Mouse (Mus musculus): ENCODE data around the gene Qrsl1. TPM values are rescaled to one million over a fixed set of nuclear protein-coding genes. Genes with fewer than 3 reads are reported as not detected.
"Not testable (repeated sequence)": the region's sequence is repeated elsewhere in the genome, so short reads cannot be mapped to it uniquely, and the experiment has no call there.

Gene Qrsl1
- polyA plus RNA-seq (2015; fragmentation: Nextera tagmentation; extraction: Ambion mirVana): 22.1 and 23.5 TPM in 2 replicates

DNA sequence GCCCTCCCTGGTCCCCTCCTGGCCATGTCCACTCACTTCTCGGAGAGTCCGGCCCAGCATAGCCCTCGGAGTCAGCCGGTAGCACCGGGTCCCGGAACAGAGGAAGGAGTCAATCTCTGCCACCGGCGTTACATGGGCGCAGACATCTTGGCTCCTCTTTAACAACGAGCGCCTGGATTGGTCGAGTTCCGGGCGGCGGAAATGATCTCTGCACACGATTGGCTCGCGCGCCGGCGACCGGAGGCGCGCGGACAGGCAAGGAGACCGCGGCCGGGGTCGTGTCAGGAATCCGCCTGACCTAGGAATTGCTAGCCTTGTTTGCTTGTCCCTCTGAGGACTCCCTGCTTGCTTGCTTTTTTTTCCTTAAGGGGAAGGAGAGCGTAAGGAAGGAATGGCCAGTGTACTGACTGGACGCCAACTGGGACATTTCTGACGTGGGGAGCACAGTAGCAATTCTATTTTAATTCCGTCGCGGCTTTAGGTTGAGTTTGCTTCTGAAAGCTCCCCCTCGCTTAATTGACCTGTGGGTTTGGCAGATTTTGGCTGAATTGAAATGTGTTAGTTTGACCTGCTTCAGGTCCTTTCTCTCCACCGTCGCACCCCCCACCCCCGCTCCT lies at the start of gene Qrsl1, which contains the start of gene Rtn4ip1:
Gene Qrsl1, minus strand, starts transcription at position 168 of the 617 bp plus-strand sequence.
Gene Rtn4ip1, plus strand, starts transcription at position 230 of the 617 bp plus-strand sequence.
- Histone ChIP-seq H3K27me3 (replicated peaks) (no peaks in the 10 kb centered on the region), H3K4me1 (peaks cover 17% of the 10 kb centered on the region), H3K27ac (peak within 1 kb of the TSS; percentile 78), H3K9me3 (no peaks in the 10 kb centered on the region), H3K9ac (peak within 1 kb of the TSS; percentile 63), H3K4me2 (peak within 1 kb of the TSS; percentile 84), H3K36me3 (replicated peaks) (no peaks in the 10 kb centered on the region), H3K4me3 (peak within 1 kb of the TSS; percentile 84)
- WGBS: under 1% methylated on average over 40 of the region's 40 CpGs
- peak; percentile 99 for ATAC-seq (replicated peaks)

DNA sequence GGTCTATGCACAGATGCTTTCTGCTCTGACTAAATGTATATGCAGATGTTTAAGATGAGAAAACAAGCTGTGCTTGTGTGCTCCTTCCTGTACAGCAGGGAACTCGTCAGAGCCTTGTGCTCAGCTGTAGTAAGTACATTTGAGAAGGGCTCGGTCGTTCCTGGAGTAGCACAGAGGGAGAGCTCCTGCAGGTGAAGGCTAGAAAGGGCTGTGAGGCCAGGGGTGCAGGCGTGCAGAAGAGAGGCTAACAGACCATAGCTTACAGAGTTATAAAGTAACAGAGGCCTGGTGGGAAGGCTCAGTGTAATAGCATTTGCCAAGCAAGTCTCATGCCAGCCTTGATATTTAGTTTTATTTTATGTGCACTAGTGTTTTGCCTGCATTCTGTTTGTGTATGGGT lies 43.9 kb upstream of the Qrsl1 start:
- H3K9me3 ChIP-seq: no peaks in the 10 kb centered on the region
- no peak overlapping the region for H3K27ac ChIP-seq
- 74% methylated on average over 4 of the region's 4 CpGs for WGBS
- ATAC-seq (replicated peaks): no peak
- no peak overlapping the region for H3K4me3 ChIP-seq
- no peaks in the 10 kb centered on the region for H3K36me3 ChIP-seq (replicated peaks)
- H3K4me2 ChIP-seq: no peak overlapping the region
- H3K27me3 ChIP-seq (replicated peaks): no peaks in the 10 kb centered on the region
- no peak overlapping the region for H3K9ac ChIP-seq
- peaks cover 9% of the 10 kb centered on the region for H3K4me1 ChIP-seq

DNA sequence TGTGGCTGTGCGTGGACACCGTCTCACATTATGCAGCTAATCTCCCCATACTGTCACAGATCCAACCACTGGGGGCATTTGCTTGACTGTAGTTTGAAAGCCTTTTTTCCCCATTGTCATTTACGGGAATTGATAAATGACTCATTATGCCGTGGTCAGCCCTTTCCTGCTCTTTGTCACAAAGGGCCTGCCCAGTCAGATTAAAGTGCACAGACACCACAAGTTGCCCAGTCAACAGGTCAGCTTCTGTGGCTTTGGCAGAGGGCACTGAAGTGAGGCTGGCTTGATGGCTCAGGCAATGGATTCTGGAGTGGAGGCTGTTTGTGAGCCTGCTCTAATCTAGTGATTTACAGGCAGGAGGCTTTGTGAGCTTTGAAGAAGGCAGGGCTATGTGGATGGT lies 42.2 kb upstream of the Qrsl1 start:
- Histone ChIP-seq H3K4me3 (no peak overlapping the region), H3K9me3 (no peaks in the 10 kb centered on the region), H3K27me3 (replicated peaks) (no peaks in the 10 kb centered on the region), H3K4me1 (peaks cover 9% of the 10 kb centered on the region), H3K27ac (no peak overlapping the region), H3K36me3 (replicated peaks) (no peaks in the 10 kb centered on the region), H3K9ac (no peak overlapping the region), H3K4me2 (no peak overlapping the region)
- whole genome bisulfite sequencing: 19% methylated on average over 4 of the region's 4 CpGs
- no peak for ATAC-seq (replicated peaks)

DNA sequence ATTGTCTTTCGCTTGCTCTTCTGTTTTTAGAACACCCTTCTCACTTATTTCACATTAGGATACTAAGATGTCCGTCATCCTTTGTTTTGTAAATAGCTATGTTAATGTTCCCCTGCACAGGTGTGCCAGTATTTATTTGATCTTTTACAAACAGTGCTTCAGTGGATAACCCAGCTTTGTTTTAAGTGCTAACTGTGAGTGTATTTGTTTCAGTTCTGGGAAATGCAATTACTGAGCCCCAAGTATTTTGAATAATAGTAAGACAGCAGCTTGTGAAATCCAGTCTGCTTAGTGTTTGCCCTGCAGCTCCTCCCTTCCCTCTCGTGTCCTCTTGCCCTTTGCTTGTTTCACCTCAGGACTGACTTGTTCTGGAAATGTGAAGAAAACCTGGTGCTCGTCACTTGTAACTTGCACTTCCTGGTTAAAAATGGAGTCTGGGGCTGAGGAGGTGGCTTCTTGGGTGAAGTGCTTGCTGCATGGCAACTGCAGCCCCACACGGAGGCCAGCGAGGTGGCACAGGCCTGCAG lies 37.7 kb upstream of the Qrsl1 start:
- WGBS: 85% methylated on average over 6 of the region's 6 CpGs

DNA sequence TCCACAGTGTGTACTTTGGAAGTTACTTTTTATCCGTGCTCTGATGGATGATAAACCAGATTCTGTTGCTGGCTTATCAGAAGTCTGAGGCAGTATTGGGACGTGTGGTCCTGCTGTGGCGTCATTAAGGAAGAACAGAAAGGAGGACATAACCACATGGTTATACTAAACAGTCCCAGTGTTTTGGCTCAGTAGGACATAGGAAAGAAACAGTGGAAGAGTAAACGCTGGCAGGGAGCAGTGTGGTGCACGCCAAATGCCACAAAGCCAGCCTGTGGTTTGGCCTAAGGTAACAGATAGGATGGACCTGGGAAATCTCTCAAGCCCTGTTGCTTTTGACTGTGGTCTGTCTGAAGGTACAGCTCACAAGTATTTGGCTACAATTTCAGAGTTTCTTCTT lies 27.1 kb upstream of the Qrsl1 start:
- Histone ChIP-seq H3K9ac (no peak overlapping the region), H3K4me2 (no peak overlapping the region), H3K36me3 (replicated peaks) (no peaks in the 10 kb centered on the region), H3K27me3 (replicated peaks) (no peaks in the 10 kb centered on the region), H3K9me3 (no peaks in the 10 kb centered on the region), H3K4me3 (no peak overlapping the region), H3K4me1 (no peaks in the 10 kb centered on the region), H3K27ac (no peak overlapping the region)
- WGBS: 73% methylated on average over 5 of the region's 5 CpGs
- no peak for ATAC-seq (replicated peaks)

More for the DNA sequence above, 37.7 kb upstream of the Qrsl1 start:
- H3K9me3 ChIP-seq: no peaks in the 10 kb centered on the region
- H3K4me1 ChIP-seq: peaks cover 7% of the 10 kb centered on the region
- no peak overlapping the region for H3K4me3 ChIP-seq
- no peaks in the 10 kb centered on the region for H3K27me3 ChIP-seq (replicated peaks)
- no peak for ATAC-seq (replicated peaks)
- no peak overlapping the region for H3K4me2 ChIP-seq
- H3K36me3 ChIP-seq (replicated peaks): no peaks in the 10 kb centered on the region
- no peak overlapping the region for H3K27ac ChIP-seq
- H3K9ac ChIP-seq: no peak overlapping the region

DNA sequence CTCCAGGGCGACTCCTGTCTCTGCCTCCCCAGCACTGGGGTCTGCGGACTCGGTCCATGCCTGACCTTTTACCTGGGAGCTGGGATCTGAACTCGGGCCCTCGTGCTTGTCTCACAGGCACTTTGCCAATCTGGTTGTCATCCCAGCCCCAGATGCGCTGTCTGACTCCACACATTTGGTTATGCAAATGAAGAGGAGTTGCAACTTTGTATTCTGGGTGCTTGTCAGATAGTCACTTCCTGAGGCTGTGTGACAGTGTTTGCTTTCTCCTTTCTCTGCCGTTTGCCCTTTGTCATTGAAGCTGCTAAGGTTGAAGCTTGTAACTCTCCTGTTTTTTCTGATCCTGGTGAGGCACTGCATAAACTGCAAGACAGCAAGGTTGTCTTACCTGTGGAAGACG lies 26.2 kb upstream of the Qrsl1 start:
- no peaks in the 10 kb centered on the region for H3K27me3 ChIP-seq (replicated peaks)
- WGBS: 86% methylated on average over 8 of the region's 8 CpGs
- H3K4me2 ChIP-seq: no peak overlapping the region
- H3K9me3 ChIP-seq: no peaks in the 10 kb centered on the region
- H3K9ac ChIP-seq: no peak overlapping the region
- H3K4me1 ChIP-seq: no peaks in the 10 kb centered on the region
- ATAC-seq (replicated peaks): no peak
- H3K36me3 ChIP-seq (replicated peaks): no peaks in the 10 kb centered on the region
- no peak overlapping the region for H3K27ac ChIP-seq
- no peak overlapping the region for H3K4me3 ChIP-seq

DNA sequence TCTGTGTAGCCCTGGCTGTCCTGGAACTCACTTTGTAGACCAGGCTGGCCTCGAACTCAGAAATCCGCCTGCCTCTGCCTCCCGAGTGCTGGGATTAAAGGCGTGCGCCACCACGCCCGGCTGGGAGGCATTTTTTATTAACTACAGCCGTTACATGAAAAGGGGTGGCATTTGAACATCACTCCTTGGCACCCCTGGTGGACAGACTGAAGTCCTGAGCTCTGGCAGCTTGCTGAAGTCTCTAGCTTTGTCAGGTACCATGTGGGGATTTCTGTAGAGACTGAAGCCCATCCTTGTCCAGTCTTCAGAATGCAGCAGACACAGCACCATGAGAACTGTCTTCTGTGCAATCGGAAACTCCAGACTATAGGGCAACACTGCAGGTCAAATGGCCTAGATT lies 24.2 kb upstream of the Qrsl1 start:
- ATAC-seq (replicated peaks): not testable (repeated sequence)
- 95% methylated on average over 9 of the region's 9 CpGs for WGBS

DNA sequence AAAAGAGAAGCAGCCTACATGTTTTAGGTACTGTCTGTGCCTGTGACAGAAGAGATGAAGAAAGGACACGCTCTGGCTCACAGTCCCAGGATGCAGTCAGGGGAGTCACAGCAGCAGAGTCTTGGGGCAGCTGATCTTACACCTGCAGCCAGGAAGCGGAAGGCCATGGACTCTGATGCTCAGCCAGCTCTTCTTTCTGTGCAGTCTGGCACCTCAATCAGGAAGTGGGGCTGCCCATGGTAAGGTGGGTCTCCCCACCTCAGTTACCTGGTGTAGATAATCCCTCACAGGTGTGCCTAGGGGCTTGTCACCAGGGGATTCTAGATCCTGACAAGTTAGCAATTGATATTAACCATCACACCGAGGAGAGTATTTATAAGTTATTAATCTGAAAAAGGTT lies 21.6 kb upstream of the Qrsl1 start:
- Histone ChIP-seq H3K36me3 (replicated peaks) (no peaks in the 10 kb centered on the region), H3K27ac (no peak overlapping the region), H3K27me3 (replicated peaks) (no peaks in the 10 kb centered on the region), H3K9ac (no peak overlapping the region), H3K4me1 (no peaks in the 10 kb centered on the region), H3K4me2 (no peak overlapping the region), H3K4me3 (no peak overlapping the region), H3K9me3 (no peaks in the 10 kb centered on the region)
- 90% methylated on average over 3 of the region's 3 CpGs for WGBS
- ATAC-seq (replicated peaks): no peak

More for the DNA sequence above, 24.2 kb upstream of the Qrsl1 start:
- H3K4me3 ChIP-seq; H3K4me2 ChIP-seq; H3K4me1 ChIP-seq; H3K27me3 ChIP-seq (replicated peaks); H3K9ac ChIP-seq; H3K27ac ChIP-seq; H3K36me3 ChIP-seq (replicated peaks); H3K9me3 ChIP-seq: not testable (repeated sequence)

DNA sequence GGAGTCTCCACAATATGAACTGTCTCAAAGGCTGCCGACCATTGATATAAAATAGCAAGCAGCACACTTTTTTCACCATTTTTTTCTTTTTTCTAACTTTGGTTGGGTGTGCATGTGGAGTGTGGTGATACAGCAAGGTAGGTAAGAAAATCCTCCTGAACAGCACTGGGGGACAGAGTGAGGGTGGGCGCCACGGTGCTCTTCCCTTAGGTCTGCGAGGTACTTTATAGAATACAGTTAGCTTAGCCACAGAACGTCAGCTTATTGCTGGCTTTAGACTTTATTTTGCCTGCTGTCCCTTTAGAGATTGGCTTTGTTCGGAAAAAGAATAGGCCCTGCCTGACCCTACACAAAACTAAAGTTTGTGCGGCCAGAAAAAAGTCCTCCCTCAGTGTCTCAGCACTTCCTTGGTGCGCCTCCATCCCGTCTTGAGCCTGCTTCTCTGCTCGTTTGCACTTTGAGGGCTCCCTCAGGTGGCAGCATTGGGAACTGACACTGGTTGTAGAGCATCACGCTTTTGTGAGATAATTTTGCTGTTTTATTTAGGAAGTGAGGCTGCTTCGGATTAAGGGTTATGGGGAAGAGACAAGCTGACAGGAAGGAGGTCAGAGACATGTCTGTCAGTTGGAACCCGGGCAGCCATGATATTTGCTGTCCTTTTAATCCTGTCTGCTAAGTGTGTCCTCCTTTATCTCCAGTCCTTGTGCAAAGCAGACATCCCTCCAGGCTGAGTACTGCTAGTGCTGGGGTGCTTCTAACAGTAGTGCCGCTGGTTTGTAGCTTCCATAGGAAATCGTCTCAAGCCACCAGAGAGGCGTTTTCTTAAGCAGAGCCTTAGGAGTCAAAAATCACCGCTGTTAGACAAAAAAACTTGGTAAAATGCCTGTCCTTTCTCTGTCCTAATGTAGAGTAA lies 17.4 kb upstream of the Qrsl1 start:
- peak; percentile 78 for ATAC-seq (replicated peaks)
- no peak overlapping the region for H3K9ac ChIP-seq
- no peaks in the 10 kb centered on the region for H3K27me3 ChIP-seq (replicated peaks)
- no peaks in the 10 kb centered on the region for H3K4me1 ChIP-seq
- 39% methylated on average over 17 of the region's 17 CpGs for WGBS
- no peak overlapping the region for H3K4me2 ChIP-seq
- H3K36me3 ChIP-seq (replicated peaks): no peaks in the 10 kb centered on the region
- no peak overlapping the region for H3K4me3 ChIP-seq
- H3K9me3 ChIP-seq: no peaks in the 10 kb centered on the region
- no peak overlapping the region for H3K27ac ChIP-seq

DNA sequence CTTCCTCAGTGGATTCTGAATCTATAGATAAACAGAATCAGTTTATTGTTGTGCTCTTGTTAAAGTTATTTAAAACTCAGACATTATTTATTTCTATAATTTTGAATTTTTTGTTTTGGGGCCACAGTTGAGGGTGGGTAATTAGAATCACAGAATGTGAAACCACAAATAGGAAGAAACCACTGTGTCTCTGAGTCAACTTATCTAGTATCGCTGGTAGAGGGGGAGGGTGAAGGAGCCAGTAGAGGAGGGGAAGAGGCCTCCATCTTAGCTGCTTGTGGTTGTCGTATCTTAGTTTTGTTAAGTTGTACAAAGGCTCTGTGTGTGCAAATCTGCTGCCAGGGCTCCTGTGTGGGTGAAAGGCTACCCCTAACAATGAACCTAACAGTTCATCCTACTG lies 15.2 kb upstream of the Qrsl1 start:
- H3K36me3 ChIP-seq (replicated peaks): no peaks in the 10 kb centered on the region
- no peak overlapping the region for H3K4me3 ChIP-seq
- H3K9me3 ChIP-seq: no peaks in the 10 kb centered on the region
- H3K27me3 ChIP-seq (replicated peaks): no peaks in the 10 kb centered on the region
- H3K27ac ChIP-seq: no peak overlapping the region
- ATAC-seq (replicated peaks): no peak
- no peak overlapping the region for H3K4me2 ChIP-seq
- H3K9ac ChIP-seq: no peak overlapping the region
- H3K4me1 ChIP-seq: no peaks in the 10 kb centered on the region
- 91% methylated on average over 2 of the region's 2 CpGs for WGBS

DNA sequence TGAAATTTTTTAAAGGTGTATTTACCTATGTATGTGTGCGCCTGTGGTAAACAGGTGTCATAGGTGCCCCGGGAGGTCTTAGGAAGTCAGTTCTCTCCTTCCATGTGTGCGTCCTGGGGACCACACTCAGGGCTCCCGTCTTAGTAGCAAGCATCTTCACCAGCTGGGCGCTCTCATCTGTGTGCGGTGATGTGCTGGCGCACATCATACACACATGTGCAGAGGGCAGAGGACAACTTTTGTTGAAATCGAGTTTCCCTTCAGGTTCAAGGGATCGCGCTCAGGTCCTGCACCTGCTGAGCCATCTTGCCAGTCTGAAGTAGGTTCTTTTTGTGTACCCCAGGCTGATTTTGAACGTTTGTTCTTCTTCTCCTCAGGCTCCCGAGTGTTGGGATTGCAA lies 14.6 kb upstream of the Qrsl1 start:
- no peak for ATAC-seq (replicated peaks)
- no peak overlapping the region for H3K27ac ChIP-seq
- no peak overlapping the region for H3K4me3 ChIP-seq
- no peak overlapping the region for H3K4me2 ChIP-seq
- no peak overlapping the region for H3K9ac ChIP-seq
- no peaks in the 10 kb centered on the region for H3K4me1 ChIP-seq
- 83% methylated on average over 12 of the region's 12 CpGs for WGBS
- H3K9me3 ChIP-seq: no peaks in the 10 kb centered on the region
- H3K36me3 ChIP-seq (replicated peaks): no peaks in the 10 kb centered on the region
- no peaks in the 10 kb centered on the region for H3K27me3 ChIP-seq (replicated peaks)

DNA sequence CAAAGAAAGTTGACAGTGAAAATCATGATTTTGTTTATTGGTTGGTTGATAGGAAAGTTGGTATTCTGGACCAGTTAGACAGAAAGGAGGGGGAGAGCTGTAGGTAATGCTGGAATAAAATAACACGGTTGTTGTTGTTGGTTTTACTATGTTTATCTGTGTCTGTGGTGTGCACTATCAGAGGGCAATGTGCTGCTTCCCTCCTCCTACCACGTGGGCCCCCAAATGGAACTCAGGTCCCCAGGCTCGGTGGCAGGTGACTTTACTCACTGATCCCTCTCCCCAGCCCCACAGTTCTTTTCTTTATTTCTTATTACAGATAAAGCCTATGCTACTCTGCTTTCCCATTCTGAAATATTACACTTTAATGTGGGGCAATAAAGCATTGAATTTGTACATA lies 10.7 kb upstream of the Qrsl1 start:
- no peak for ATAC-seq (replicated peaks)
- Histone ChIP-seq H3K27me3 (replicated peaks) (no peaks in the 10 kb centered on the region), H3K36me3 (replicated peaks) (no peaks in the 10 kb centered on the region), H3K4me1 (no peaks in the 10 kb centered on the region), H3K9ac (no peak overlapping the region), H3K4me2 (no peak overlapping the region), H3K4me3 (no peak overlapping the region), H3K27ac (no peak overlapping the region), H3K9me3 (no peaks in the 10 kb centered on the region)
- 87% methylated on average over 3 of the region's 3 CpGs for WGBS

DNA sequence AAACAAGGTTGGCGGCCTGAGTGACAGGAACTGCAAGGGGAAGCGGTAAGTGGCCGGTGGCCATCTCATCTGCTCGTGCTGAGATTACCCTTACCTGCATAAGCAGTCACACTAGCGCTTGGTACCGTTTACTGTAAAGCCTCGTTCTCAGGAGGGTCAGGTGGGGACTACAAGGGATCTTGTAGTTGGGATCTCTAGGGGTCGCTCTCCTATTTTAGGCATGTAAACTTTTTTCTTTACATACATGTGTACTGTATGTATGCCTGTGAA lies 9.3 kb upstream of the Qrsl1 start:
- ATAC-seq (replicated peaks): no peak
- 93% methylated on average over 8 of the region's 8 CpGs for WGBS
- no peaks in the 10 kb centered on the region for H3K27me3 ChIP-seq (replicated peaks)

More for the DNA sequence above, 9.3 kb upstream of the Qrsl1 start:
- Histone ChIP-seq H3K36me3 (replicated peaks) (no peaks in the 10 kb centered on the region), H3K4me2 (no peak overlapping the region), H3K27ac (no peak overlapping the region), H3K9me3 (no peaks in the 10 kb centered on the region), H3K9ac (no peak overlapping the region), H3K4me3 (no peak overlapping the region), H3K4me1 (no peaks in the 10 kb centered on the region)

Data from midbrain, embryonic 15.5 days (tissue).